Mouse (Mus musculus) forebrain, embryonic 12.5 days (tissue): ENCODE data around the gene Tbcc. TPM values are rescaled to one million over a fixed set of nuclear protein-coding genes. Genes with fewer than 3 reads are reported as not detected.
A peak's percentile ranks its signal among the peaks of the same experiment; 100 is the strongest.

Experiments used
- ATAC-seq: fragments of 200-750 bp; cut with Nextera tagmentation; 2 replicates; pipeline ENCODE4 v1.8.0; 2017; ENCODE audit warnings: moderate TSS enrichment; ENCODE audit not compliant: low FRiP score
- H3K27ac ChIP-seq: fragments of 300-500 bp; sonication (generic); 2 replicates; pipeline ENCODE4 v1.5.1; 2016; ENCODE audit warnings: mild to moderate bottlenecking
- H3K27me3 ChIP-seq: fragments of 300-500 bp; sonication (generic); 2 replicates; pipeline ENCODE4 v1.6.1; 2016; ENCODE audit warnings: mild to moderate bottlenecking
- H3K36me3 ChIP-seq: fragments of 300-500 bp; sonication (generic); replicated peaks from 2 replicates; pipeline ENCODE4 v1.6.1; 2016; ENCODE audit warnings: mild to moderate bottlenecking
- H3K4me1 ChIP-seq: fragments of 300-500 bp; sonication (generic); 2 replicates; pipeline ENCODE4 v1.6.1; 2016
- H3K4me2 ChIP-seq: fragments of 300-500 bp; sonication (generic); 2 replicates; pipeline ENCODE4 v1.6.1; 2016; ENCODE audit warnings: mild to moderate bottlenecking, moderate library complexity
- H3K4me3 ChIP-seq: fragments of 300-500 bp; sonication (generic); replicated peaks from 2 replicates; pipeline ENCODE4 v1.5.1; 2016; ENCODE audit warnings: mild to moderate bottlenecking
- H3K9ac ChIP-seq: fragments of 300-500 bp; sonication (generic); 2 replicates; pipeline ENCODE4 v1.6.1; 2016; ENCODE audit warnings: mild to moderate bottlenecking
- H3K9me3 ChIP-seq: fragments of 300-500 bp; sonication (generic); 2 replicates; pipeline ENCODE4 v1.6.1; 2016
- WGBS: fragments of 180-500 bp; shearing (Covaris S2); methylation state at CpG from one replicate; pipeline ENCODE4 v1.1.7; 2016; 5-methylcytosine and 5-hydroxymethylcytosine counted together
- polyA plus RNA-seq: library from polyadenylated mRNA; unstranded; fragments of >200 nt; fragmentation: Nextera tagmentation; extraction: Ambion mirVana; gene quantifications from 2 replicates; pipeline ENCODE4 v1.2.1, GENCODE M21; 2016

The Tbcc gene
- polyA plus RNA-seq, 1 experiment from 2014 or later, result 67.3 TPM

DNA sequence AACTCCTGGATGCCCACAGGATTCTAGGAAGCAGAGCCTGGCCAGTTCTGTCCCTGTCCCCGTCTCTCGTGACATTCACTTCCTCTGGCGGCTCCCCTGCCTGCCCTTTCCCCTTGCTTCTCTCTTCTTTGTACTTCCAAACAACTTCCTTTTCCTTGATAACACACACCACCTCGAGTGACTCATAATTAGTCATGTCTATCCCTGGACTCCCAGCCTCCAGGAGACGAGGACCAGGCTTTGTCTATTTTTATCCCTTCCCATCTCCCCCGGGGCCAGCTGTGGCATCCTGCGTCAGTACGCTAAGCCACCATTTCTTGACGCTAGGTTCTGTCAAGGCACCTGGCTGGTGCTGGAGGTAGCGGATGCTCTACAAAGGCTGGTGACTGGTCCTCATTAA lies 16.4 kb upstream of the Tbcc start:
- ATAC-seq, result no peak
- no peak overlapping the region for H3K27ac ChIP-seq

DNA sequence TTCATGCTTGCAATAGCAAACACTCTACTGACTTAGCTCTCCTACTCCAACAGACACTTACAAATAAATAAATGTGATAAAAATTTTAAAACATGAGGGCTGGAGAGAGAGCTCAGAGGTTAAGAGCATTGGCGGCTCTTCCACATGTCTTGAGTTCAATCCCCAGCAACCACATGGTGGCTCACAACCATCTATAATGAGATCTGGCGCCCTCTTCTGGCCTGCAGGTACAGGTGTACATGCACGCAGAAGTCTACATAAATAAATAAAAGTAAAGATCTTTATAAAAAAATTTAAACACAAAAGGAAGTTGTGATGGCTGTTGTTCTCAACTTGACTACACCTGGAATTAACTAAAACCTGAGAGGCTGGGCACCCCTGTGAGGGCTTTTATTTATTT lies 14.9 kb upstream of the Tbcc start:
- Histone ChIP-seq H3K27ac (no peak overlapping the region), H3K9ac (no peak overlapping the region), H3K36me3 (no peaks in the 10 kb centered on the region), H3K4me2 (no peak overlapping the region), H3K27me3 (no peaks in the 10 kb centered on the region), H3K9me3 (no peaks in the 10 kb centered on the region), H3K4me3 (no peak overlapping the region), H3K4me1 (peaks cover 6% of the 10 kb centered on the region; the same call in 1 of the 2 replicates)
- ATAC-seq, result no peak
- 70% methylated on average over 3 of the region's 3 CpGs for WGBS

More for the DNA sequence above, 16.4 kb upstream of the Tbcc start:
- Histone ChIP-seq H3K4me2 (no peak overlapping the region), H3K27me3 (no peaks in the 10 kb centered on the region), H3K4me3 (no peak overlapping the region), H3K4me1 (peaks cover 6% of the 10 kb centered on the region; the same call in 1 of the 2 replicates), H3K9ac (no peak overlapping the region), H3K9me3 (no peaks in the 10 kb centered on the region), H3K36me3 (no peaks in the 10 kb centered on the region)
- 58% methylated on average over 10 of the region's 10 CpGs for WGBS

DNA sequence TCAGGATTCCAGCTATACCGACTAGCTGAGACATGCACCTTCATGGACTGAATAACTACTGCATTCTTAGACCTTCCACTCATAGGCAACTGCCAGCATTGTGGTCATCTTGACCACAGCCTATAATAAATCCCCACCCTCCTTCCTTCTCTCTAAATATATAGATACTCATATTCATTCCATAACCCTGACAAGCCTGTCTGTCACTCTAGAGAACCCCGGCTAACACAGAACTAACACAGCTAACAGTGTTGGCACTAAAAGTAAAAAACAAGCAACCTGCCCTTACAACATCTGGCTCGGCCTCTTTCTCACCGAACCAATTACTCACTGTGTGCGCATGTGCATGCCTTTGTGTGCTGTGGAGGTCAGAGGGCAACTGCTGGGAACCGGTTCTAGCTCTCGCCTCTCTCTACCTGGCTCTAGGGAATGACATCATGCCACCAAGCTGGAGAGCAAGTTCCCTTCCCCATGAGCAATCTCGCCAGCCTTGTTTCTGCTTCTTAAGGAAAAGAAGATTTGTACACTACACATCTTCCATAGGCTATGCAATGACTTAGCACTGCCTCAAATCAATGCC lies 14.0 kb upstream of the Tbcc start:
- ATAC-seq, result no peak
- H3K27me3 ChIP-seq, result no peaks in the 10 kb centered on the region

DNA sequence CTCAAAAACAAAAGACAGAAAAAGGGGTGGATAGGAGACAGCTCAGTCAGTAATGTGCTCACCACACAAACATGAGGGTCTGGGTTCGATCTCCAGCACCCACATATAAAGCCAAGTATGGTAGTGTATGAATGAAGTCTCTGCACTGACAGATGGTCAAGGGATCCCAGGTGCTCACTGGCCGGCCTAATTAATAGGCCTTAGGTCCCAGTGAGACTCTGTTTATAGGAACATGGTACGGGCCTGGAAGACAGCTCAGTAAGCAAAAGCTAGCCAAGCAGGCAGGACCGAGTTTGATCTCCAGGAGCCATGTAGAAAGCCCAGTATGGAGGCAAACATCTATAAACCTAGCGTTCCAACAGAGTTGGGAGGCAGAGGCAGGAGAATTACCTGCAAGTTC lies 13.4 kb upstream of the Tbcc start:
- ATAC-seq, result no peak
- H3K36me3 ChIP-seq, result no peaks in the 10 kb centered on the region
- H3K4me2 ChIP-seq, result no peak overlapping the region
- no peak overlapping the region for H3K9ac ChIP-seq
- H3K4me3 ChIP-seq, result no peak overlapping the region
- 90% methylated on average over 5 of the region's 5 CpGs for WGBS
- H3K9me3 ChIP-seq, result no peaks in the 10 kb centered on the region
- H3K27ac ChIP-seq, result no peak overlapping the region
- no peaks in the 10 kb centered on the region for H3K27me3 ChIP-seq
- H3K4me1 ChIP-seq, result peaks cover 6% of the 10 kb centered on the region; the same call in 1 of the 2 replicates

More for the DNA sequence above, 14.0 kb upstream of the Tbcc start:
- H3K9me3 ChIP-seq, result no peaks in the 10 kb centered on the region
- H3K4me1 ChIP-seq, result peaks cover 6% of the 10 kb centered on the region; the same call in 1 of the 2 replicates
- no peak overlapping the region for H3K4me2 ChIP-seq
- WGBS, result 86% methylated on average over 8 of the region's 8 CpGs
- H3K36me3 ChIP-seq, result no peaks in the 10 kb centered on the region
- no peak overlapping the region for H3K4me3 ChIP-seq
- H3K27ac ChIP-seq, result no peak overlapping the region
- H3K9ac ChIP-seq, result no peak overlapping the region

DNA sequence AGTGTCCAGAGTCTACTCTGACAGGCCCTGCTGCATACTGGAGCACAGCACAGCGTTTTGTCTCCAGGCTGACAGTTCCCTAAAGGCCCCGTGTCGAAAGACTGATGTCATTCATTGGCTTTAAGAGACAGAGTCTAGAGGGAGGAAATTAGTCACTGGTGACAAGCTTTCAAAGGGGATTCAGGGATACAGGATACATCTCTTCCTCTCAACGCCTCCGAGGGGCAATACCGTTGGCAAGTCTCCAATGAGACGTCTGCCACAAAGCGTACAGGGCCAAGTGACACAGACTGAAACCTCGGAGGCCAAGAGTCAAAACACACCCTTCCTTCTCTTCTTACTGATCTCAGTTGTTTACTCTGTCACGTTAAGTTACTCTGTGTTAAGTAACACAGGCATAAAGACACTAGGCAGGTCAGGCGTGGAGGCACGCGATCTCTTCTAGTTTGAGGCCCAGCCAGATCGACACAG lies 10.6 kb upstream of the Tbcc start:
- Histone ChIP-seq H3K36me3 (no peaks in the 10 kb centered on the region), H3K9me3 (no peaks in the 10 kb centered on the region), H3K4me2 (no peak overlapping the region), H3K4me3 (no peak overlapping the region), H3K27me3 (no peaks in the 10 kb centered on the region), H3K27ac (0 out of 2 replicates have a peak overlapping the region, but pooled peaks have one; percentile 10), H3K4me1 (no peaks in the 10 kb centered on the region), H3K9ac (no peak overlapping the region)
- WGBS, result 74% methylated on average over 14 of the region's 14 CpGs
- ATAC-seq, result no peak

DNA sequence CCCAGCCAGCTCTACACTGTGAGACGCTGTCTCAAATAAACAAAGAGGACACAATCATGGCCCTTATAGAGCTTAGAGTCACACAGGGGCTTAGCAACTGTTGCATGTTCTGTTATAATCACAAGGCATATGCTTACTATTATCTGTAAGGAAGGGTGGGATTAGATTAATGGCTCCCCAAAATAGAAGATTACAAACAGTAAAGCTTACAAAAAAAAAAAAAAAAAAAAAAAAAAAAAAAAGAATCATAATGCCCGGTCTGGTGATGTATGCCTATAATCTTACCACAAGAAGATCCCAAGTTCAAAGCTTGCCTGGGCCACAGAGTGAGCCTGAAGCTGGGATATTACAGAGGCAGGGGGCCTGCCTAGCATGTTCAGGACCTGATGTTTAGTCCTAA lies 10.2 kb upstream of the Tbcc start:
- Histone ChIP-seq H3K27ac (0 out of 2 replicates have a peak overlapping the region, but pooled peaks have one; percentile 10), H3K27me3 (no peaks in the 10 kb centered on the region), H3K4me2 (no peak overlapping the region), H3K4me1 (no peaks in the 10 kb centered on the region), H3K36me3 (no peaks in the 10 kb centered on the region), H3K9ac (no peak overlapping the region), H3K9me3 (no peaks in the 10 kb centered on the region), H3K4me3 (no peak overlapping the region)
- no peak for ATAC-seq
- 93% methylated on average over 2 of the region's 2 CpGs for WGBS

DNA sequence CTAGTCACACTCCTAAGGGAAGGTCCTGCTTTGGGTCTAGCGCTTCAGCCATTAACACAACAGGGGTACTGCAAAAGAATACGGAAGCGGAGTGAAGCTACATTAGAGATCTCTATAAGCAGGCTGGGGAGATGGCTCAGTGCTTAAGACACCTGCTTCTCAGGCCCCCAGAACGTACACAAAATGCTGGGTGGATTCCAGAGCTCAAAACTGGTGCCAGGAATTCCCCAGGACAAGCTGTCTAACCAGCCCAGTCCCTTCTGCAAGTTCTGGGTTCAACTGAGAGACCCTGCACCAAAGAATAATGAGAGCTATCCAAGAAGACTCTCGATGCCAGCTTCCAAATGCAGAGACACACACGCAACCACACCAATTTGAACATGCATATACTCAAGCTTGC lies 8.8 kb upstream of the Tbcc start:
- Histone ChIP-seq H3K9me3 (no peaks in the 10 kb centered on the region), H3K36me3 (no peaks in the 10 kb centered on the region), H3K4me1 (0 out of 2 replicates have a peak, but pooled peaks cover 6% of the 10 kb centered on the region), H3K4me2 (no peak overlapping the region), H3K4me3 (no peak overlapping the region), H3K27ac (no peak overlapping the region), H3K9ac (no peak overlapping the region), H3K27me3 (no peaks in the 10 kb centered on the region)
- WGBS, result 90% methylated on average over 6 of the region's 6 CpGs
- no peak for ATAC-seq

DNA sequence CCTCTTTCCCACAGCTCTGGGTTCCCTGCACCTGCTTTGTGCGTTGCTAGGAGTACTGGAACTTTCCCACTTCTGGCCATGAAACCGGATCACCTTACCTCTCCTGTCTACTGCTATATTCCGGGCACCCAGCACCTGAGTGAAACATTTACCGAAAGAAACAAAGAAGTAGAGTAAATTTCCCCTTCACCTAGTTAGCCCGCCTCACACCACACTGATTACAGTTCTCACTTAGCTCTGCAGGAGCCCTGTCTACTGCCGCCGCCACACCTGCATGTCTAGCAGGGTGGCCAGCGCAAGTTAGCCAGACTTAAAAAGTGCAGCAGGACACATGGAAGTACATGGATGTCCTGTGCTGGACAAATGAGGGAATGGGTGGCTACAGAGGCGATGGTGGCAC lies 7.4 kb upstream of the Tbcc start:
- WGBS, result 89% methylated on average over 9 of the region's 9 CpGs
- no peak for ATAC-seq

DNA sequence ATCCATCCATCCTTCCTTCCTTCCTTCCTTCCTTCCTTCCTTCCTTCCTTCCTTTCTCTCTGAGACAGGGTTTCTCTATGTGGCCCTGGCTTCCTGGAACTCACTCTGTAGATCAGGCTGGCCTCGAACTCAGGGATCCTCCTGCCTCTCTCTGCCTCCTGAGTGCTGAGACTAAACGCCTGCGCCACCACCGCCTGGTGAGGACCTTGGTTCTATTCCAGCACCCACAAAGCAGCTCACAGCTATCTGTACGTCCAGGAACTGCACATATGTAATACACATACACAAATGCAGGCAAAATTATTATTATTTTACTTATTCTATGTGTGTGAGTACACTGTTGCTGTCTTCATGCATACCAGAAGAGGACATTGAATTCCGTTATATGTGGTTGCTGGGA lies 5.7 kb upstream of the Tbcc start:
- Histone ChIP-seq H3K9me3 (no peaks in the 10 kb centered on the region), H3K4me3 (no peak overlapping the region), H3K4me2 (no peak overlapping the region), H3K4me1 (peaks cover 12% of the 10 kb centered on the region), H3K27ac (no peak overlapping the region), H3K27me3 (no peaks in the 10 kb centered on the region), H3K9ac (no peak overlapping the region), H3K36me3 (no peaks in the 10 kb centered on the region)
- ATAC-seq, result no peak
- 93% methylated on average over 6 of the region's 6 CpGs for WGBS

More for the DNA sequence above, 7.4 kb upstream of the Tbcc start:
- Histone ChIP-seq H3K4me2 (no peak overlapping the region), H3K4me3 (no peak overlapping the region), H3K36me3 (no peaks in the 10 kb centered on the region), H3K27ac (no peak overlapping the region), H3K9me3 (no peaks in the 10 kb centered on the region), H3K4me1 (0 out of 2 replicates have a peak, but pooled peaks cover 6% of the 10 kb centered on the region), H3K9ac (no peak overlapping the region), H3K27me3 (no peaks in the 10 kb centered on the region)

DNA sequence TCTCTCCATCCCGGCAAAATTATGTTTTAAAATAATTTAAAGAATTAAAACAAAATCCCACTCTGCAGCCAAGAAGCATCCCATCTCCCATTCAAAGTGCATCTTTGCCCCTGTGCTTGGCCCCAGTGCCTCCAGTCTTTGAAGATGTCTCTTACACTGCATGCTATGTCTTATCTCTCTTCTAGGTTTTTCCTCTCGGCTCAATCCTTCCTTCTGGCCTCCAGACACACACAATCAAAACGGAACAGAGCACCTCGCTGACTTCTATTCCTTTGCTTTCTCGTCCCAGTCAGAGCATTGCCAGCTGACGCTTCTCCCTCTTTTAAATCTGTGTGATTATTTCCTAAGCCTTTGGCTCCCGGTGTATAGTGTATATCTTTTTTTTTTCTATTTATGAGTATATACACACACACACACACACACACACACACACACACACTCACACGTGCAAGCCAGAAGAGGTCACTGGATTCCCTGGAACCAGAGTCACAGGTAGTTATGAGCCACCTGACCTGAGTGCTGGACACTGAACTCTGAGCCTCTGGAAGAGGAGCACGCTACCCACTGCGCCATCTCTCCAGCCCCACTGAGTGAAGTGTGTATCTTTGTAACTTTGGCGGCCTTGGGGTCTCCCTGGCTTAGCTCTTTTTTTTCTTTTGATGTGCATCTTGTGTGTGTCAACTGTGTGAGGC lies 5.1 kb upstream of the Tbcc start:
- H3K4me1 ChIP-seq, result peaks cover 12% of the 10 kb centered on the region
- H3K9me3 ChIP-seq, result no peaks in the 10 kb centered on the region
- H3K4me3 ChIP-seq, result no peak overlapping the region
- H3K4me2 ChIP-seq, result no peak overlapping the region
- H3K9ac ChIP-seq, result no peak overlapping the region
- no peaks in the 10 kb centered on the region for H3K27me3 ChIP-seq
- no peaks in the 10 kb centered on the region for H3K36me3 ChIP-seq
- WGBS, result 84% methylated on average over 11 of the region's 11 CpGs
- no peak for ATAC-seq
- H3K27ac ChIP-seq, result no peak overlapping the region

DNA sequence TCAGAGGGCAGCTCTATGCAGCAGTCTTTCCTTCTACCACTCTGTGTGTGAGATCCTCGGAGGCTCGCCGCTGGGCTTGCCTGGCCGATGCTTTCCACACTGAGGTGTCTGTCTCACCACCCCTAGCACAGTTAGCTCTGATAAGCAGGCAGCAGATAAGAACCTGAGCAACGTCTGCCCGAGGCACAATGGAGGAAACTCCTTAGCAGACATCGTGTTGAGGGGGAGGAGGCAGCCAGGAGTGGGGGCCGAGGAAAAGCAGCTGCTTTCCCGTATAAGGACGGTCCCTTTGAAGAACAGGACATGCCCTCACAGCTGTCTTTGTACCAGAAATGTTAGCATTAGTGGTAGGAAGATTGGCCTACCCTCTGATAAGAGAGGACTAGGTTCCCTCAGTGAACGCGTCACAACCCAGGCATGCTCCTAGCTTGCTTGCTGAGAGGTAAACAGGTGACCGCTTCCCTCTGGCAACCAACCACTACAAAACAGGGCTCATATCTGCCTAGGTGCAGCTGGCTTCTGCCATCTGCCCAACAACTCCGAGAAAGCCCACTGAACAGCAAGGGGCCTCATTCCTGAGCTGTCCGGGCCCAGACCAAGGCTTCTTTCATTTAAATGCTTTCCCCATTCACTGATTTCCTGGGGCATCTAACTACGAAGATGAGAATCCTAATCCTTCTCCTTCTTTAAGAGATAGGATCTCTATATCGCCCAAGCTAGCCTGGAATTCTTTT lies 4.4 kb upstream of the Tbcc start:
- Histone ChIP-seq H3K9me3 (no peaks in the 10 kb centered on the region), H3K36me3 (no peaks in the 10 kb centered on the region), H3K9ac (no peak overlapping the region), H3K4me3 (no peak overlapping the region), H3K27me3 (no peaks in the 10 kb centered on the region), H3K4me1 (peaks cover 13% of the 10 kb centered on the region), H3K27ac (no peak overlapping the region), H3K4me2 (no peak overlapping the region)
- no peak for ATAC-seq
- 63% methylated on average over 17 of the region's 17 CpGs for WGBS

DNA sequence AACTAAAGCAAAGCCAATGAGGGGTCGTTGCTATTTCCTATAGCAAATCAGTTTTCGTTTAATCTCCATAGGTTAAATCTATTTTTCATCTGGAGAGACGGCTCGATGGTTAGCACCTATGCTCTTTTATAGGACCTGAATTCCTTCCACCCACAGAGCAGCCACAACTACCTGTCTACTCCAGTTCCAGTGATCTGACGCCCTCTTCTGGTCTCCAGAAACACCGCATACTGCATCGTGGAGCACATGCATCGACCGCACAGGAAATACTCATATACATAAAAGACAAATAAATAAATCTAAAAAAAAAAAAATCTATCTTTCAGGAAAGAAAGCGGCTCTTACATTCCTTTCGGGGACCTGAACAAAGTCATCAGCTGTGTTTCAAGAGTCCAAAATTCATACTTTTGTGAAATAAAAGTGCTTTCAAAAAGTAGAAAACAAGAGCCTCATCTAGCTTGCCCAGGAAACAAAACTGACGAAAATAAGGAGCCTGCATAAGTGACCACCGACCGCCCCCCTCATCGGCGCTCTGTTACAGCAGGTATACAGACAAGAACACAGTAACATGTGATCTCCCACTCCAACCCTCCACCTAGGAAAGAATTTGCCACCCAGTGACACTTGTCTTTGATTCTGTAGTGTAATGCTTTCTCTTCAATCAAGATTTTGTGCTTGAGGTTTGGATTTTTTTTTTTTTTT lies 1.8 kb upstream of the Tbcc start:
- H3K4me3 ChIP-seq, result peak overlapping the region; percentile 73
- 36% methylated on average over 16 of the region's 16 CpGs for WGBS

More for the DNA sequence above, 1.8 kb upstream of the Tbcc start:
- Histone ChIP-seq H3K9ac (peak overlapping the region; percentile 70), H3K4me2 (peak overlapping the region; percentile 96), H3K36me3 (0 out of 2 replicates have a peak, but pooled peaks cover 3% of the 10 kb centered on the region), H3K9me3 (no peaks in the 10 kb centered on the region), H3K4me1 (peaks cover 37% of the 10 kb centered on the region), H3K27me3 (no peaks in the 10 kb centered on the region), H3K27ac (no peak overlapping the region)
- ATAC-seq, result no peak
